Mouse (Mus musculus): ENCODE measurements at regions not wholly inside any gene's neighbourhood (a gene's known extent, or its start where the extent isn't known, plus 50 kb on each side); places are given as distances from the start of the nearest gene placed in this dataset.

- Histone ChIP-seq H3K36me3 (ENCODE audit: control insufficient read depth, insufficient read depth, low read length) (no peaks in the 10 kb centered on the region), H3K4me3 (ENCODE audit: low read depth, low read length) (no peak overlapping the region), H3K9me3 (ENCODE audit: control insufficient read depth, low read depth, low read length) (peaks cover 5% of the 10 kb centered on the region; the same call in 1 of the 2 replicates), H3K4me1 (ENCODE audit: control insufficient read depth, insufficient read depth, low read length) (no peaks in the 10 kb centered on the region), H3K9ac (replicated peaks; ENCODE audit: low read depth, low read length) (no peak overlapping the region), H3K4me2 (replicated peaks; ENCODE audit: low read depth, low read length) (no peak overlapping the region), H3K27ac (ENCODE audit: low read length) (no peak overlapping the region), H3K27me3 (ENCODE audit: control insufficient read depth, insufficient read depth, low read length) (no peaks in the 10 kb centered on the region)
- no peak for ATAC-seq (ENCODE audit: insufficient number of reproducible peaks, insufficient read depth, low FRiP score, low read depth)
- WGBS, result 87% methylated on average over 15 of the region's 15 CpGs
Measured at GRCm38 (mm10) chr13:44293736-44294416, 435.4 kb upstream of the Jarid2 start.

- Histone ChIP-seq H3K4me1 (ENCODE audit: control insufficient read depth, insufficient read depth, low read length) (no peaks in the 10 kb centered on the region), H3K4me2 (replicated peaks; ENCODE audit: low read depth, low read length) (no peak overlapping the region), H3K27me3 (ENCODE audit: control insufficient read depth, insufficient read depth, low read length) (no peaks in the 10 kb centered on the region), H3K36me3 (ENCODE audit: control insufficient read depth, insufficient read depth, low read length) (no peaks in the 10 kb centered on the region), H3K27ac (ENCODE audit: low read length) (no peak overlapping the region), H3K9me3 (ENCODE audit: control insufficient read depth, low read depth, low read length) (peaks cover 1% of the 10 kb centered on the region; the same call in 1 of the 2 replicates), H3K4me3 (ENCODE audit: low read depth, low read length) (no peak overlapping the region), H3K9ac (replicated peaks; ENCODE audit: low read depth, low read length) (no peak overlapping the region)
- WGBS, result 91% methylated on average over 10 of the region's 10 CpGs
- no peak for ATAC-seq (ENCODE audit: insufficient number of reproducible peaks, insufficient read depth, low FRiP score, low read depth)
Measured at GRCm38 (mm10) chr13:44295621-44296020, 433.7 kb upstream of the Jarid2 start.

DNA sequence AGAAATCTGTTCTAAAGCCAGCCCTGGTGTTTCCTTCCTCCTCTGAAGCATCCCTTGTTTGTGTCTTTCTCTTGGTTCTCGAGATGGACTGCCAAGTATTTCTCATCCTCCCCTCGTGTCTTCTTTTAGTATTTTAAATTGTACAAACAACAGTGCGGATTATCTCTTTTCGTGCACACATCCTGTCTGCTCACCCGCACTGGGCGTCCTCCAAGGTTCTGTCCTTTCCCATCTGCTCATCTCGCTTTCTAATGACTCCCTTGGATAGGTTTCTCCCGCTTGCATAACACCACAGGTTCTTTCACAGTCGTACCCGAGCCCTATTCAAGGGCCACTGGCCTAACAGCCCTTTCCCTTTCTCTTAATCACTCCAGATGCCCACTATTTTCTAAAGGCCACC is 428.7 kb upstream of the Jarid2 start:
- H3K4me2 ChIP-seq (replicated peaks; ENCODE audit: low read depth, low read length), result no peak overlapping the region
- H3K27me3 ChIP-seq (ENCODE audit: control insufficient read depth, insufficient read depth, low read length), result no peaks in the 10 kb centered on the region
- H3K36me3 ChIP-seq (ENCODE audit: control insufficient read depth, insufficient read depth, low read length), result no peaks in the 10 kb centered on the region
- 81% methylated on average over 10 of the region's 10 CpGs for WGBS
- no peak for ATAC-seq (ENCODE audit: insufficient number of reproducible peaks, insufficient read depth, low FRiP score, low read depth)
- no peaks in the 10 kb centered on the region for H3K9me3 ChIP-seq (ENCODE audit: control insufficient read depth, low read depth, low read length)
- H3K27ac ChIP-seq (ENCODE audit: low read length), result no peak overlapping the region
- no peak overlapping the region for H3K4me3 ChIP-seq (ENCODE audit: low read depth, low read length)
- H3K9ac ChIP-seq (replicated peaks; ENCODE audit: low read depth, low read length), result no peak overlapping the region
- H3K4me1 ChIP-seq (ENCODE audit: control insufficient read depth, insufficient read depth, low read length), result no peaks in the 10 kb centered on the region

GRCm38 (mm10) chr13:44301215-44301614 is 428.1 kb upstream of the Jarid2 start:
- ATAC-seq (ENCODE audit: insufficient number of reproducible peaks, insufficient read depth, low FRiP score, low read depth), result no peak
- H3K9me3 ChIP-seq (ENCODE audit: control insufficient read depth, low read depth, low read length), result no peaks in the 10 kb centered on the region
- H3K4me3 ChIP-seq (ENCODE audit: low read depth, low read length), result no peak overlapping the region
- no peaks in the 10 kb centered on the region for H3K4me1 ChIP-seq (ENCODE audit: control insufficient read depth, insufficient read depth, low read length)
- WGBS, result 82% methylated on average over 7 of the region's 7 CpGs
- H3K27me3 ChIP-seq (ENCODE audit: control insufficient read depth, insufficient read depth, low read length), result no peaks in the 10 kb centered on the region
- H3K27ac ChIP-seq (ENCODE audit: low read length), result no peak overlapping the region
- H3K4me2 ChIP-seq (replicated peaks; ENCODE audit: low read depth, low read length), result no peak overlapping the region
- H3K36me3 ChIP-seq (ENCODE audit: control insufficient read depth, insufficient read depth, low read length), result no peaks in the 10 kb centered on the region
- H3K9ac ChIP-seq (replicated peaks; ENCODE audit: low read depth, low read length), result no peak overlapping the region

DNA sequence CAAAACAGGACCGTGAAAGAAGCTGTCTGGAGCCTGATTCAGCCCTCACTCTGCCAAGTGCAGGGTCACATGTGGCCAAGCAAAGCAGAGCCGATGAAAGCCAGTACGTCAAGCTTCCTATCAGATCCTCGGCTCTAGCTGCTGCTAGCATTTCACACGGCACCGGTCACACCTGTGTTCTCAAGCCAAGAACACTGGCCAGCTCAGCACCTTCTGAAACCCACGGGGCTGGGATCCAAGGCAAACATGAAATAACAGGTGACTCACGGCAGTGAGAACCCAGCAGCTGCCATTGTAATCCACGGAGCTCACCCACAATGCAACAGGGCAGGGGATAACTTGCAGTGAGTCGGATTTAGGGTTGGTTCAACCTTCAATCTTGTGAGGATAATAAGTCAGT is 427.3 kb upstream of the Jarid2 start:
- H3K27me3 ChIP-seq (ENCODE audit: control insufficient read depth, insufficient read depth, low read length), result no peaks in the 10 kb centered on the region
- no peak overlapping the region for H3K9ac ChIP-seq (replicated peaks; ENCODE audit: low read depth, low read length)
- H3K27ac ChIP-seq (ENCODE audit: low read length), result no peak overlapping the region
- H3K4me2 ChIP-seq (replicated peaks; ENCODE audit: low read depth, low read length), result no peak overlapping the region
- ATAC-seq (ENCODE audit: insufficient number of reproducible peaks, insufficient read depth, low FRiP score, low read depth), result peak; percentile 53; the same call in 1 of the 2 replicates
- no peaks in the 10 kb centered on the region for H3K4me1 ChIP-seq (ENCODE audit: control insufficient read depth, insufficient read depth, low read length)
- no peaks in the 10 kb centered on the region for H3K36me3 ChIP-seq (ENCODE audit: control insufficient read depth, insufficient read depth, low read length)
- WGBS, result 60% methylated on average over 10 of the region's 10 CpGs
- H3K4me3 ChIP-seq (ENCODE audit: low read depth, low read length), result no peak overlapping the region
- H3K9me3 ChIP-seq (ENCODE audit: control insufficient read depth, low read depth, low read length), result no peaks in the 10 kb centered on the region

- ATAC-seq (ENCODE audit: insufficient number of reproducible peaks, insufficient read depth, low FRiP score, low read depth), result no peak
- Histone ChIP-seq H3K27me3 (ENCODE audit: control insufficient read depth, insufficient read depth, low read length) (no peaks in the 10 kb centered on the region), H3K9ac (replicated peaks; ENCODE audit: low read depth, low read length) (no peak overlapping the region), H3K36me3 (ENCODE audit: control insufficient read depth, insufficient read depth, low read length) (no peaks in the 10 kb centered on the region), H3K4me3 (ENCODE audit: low read depth, low read length) (no peak overlapping the region), H3K4me1 (ENCODE audit: control insufficient read depth, insufficient read depth, low read length) (no peaks in the 10 kb centered on the region), H3K27ac (ENCODE audit: low read length) (no peak overlapping the region), H3K9me3 (ENCODE audit: control insufficient read depth, low read depth, low read length) (no peaks in the 10 kb centered on the region), H3K4me2 (replicated peaks; ENCODE audit: low read depth, low read length) (no peak overlapping the region)
- WGBS, result 85% methylated on average over 9 of the region's 9 CpGs
Measured at GRCm38 (mm10) chr13:44305134-44305991, 423.9 kb upstream of the Jarid2 start.

GRCm38 (mm10) chr13:44306275-44307050 is 422.8 kb upstream of the Jarid2 start:
- Histone ChIP-seq H3K4me1 (ENCODE audit: control insufficient read depth, insufficient read depth, low read length) (no peaks in the 10 kb centered on the region), H3K9ac (replicated peaks; ENCODE audit: low read depth, low read length) (no peak overlapping the region), H3K4me3 (ENCODE audit: low read depth, low read length) (no peak overlapping the region), H3K27ac (ENCODE audit: low read length) (no peak overlapping the region), H3K36me3 (ENCODE audit: control insufficient read depth, insufficient read depth, low read length) (no peaks in the 10 kb centered on the region), H3K4me2 (replicated peaks; ENCODE audit: low read depth, low read length) (no peak overlapping the region), H3K9me3 (ENCODE audit: control insufficient read depth, low read depth, low read length) (no peaks in the 10 kb centered on the region), H3K27me3 (ENCODE audit: control insufficient read depth, insufficient read depth, low read length) (no peaks in the 10 kb centered on the region)
- no peak for ATAC-seq (ENCODE audit: insufficient number of reproducible peaks, insufficient read depth, low FRiP score, low read depth)
- 81% methylated on average over 15 of the region's 15 CpGs for WGBS

DNA sequence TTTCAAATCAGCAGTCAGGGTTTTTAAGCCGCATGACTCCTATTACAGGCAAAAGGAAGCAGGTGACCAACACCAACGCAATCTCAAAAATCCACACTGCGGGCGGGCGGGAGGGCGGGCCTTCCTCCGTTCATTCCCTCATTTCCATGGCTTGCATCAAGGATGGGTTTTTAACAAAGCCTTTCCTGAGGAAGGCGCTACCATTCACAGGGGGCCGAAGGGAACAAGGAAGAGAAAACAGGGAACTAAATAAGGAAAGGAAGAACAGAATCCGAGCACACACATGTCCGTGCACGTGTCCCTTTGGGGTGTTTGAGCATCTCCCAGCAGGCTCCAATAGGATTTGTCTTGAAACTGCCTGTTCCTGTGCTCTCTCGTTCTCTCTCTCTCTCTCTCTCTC is 421.0 kb upstream of the Jarid2 start:
- H3K4me1 ChIP-seq (ENCODE audit: control insufficient read depth, insufficient read depth, low read length), result no peaks in the 10 kb centered on the region
- WGBS, result 70% methylated on average over 13 of the region's 13 CpGs
- no peaks in the 10 kb centered on the region for H3K36me3 ChIP-seq (ENCODE audit: control insufficient read depth, insufficient read depth, low read length)
- no peak overlapping the region for H3K4me2 ChIP-seq (replicated peaks; ENCODE audit: low read depth, low read length)
- ATAC-seq (ENCODE audit: insufficient number of reproducible peaks, insufficient read depth, low FRiP score, low read depth), result no peak
- H3K4me3 ChIP-seq (ENCODE audit: low read depth, low read length), result no peak overlapping the region
- no peaks in the 10 kb centered on the region for H3K27me3 ChIP-seq (ENCODE audit: control insufficient read depth, insufficient read depth, low read length)
- H3K9ac ChIP-seq (replicated peaks; ENCODE audit: low read depth, low read length), result no peak overlapping the region
- no peaks in the 10 kb centered on the region for H3K9me3 ChIP-seq (ENCODE audit: control insufficient read depth, low read depth, low read length)
- H3K27ac ChIP-seq (ENCODE audit: low read length), result no peak overlapping the region

Measured in stomach, embryonic 14.5 days (tissue).